Mouse (Mus musculus) forebrain, embryonic 10.5 days (tissue): ENCODE measurements around the gene 4933411K16Rik. TPM values are rescaled to one million over a fixed set of nuclear protein-coding genes. Genes with fewer than 3 reads are reported as not detected.
A peak's percentile ranks its signal among the peaks of the same experiment; 100 is the strongest.

ENCODE experiments used
- DNase-seq: peaks from one replicate; pipeline ENCODE4 v3.0.0-alpha.2; 2017; ENCODE audit warnings: low spot score; ENCODE audit errors: extremely low spot score
- H3K27ac ChIP-seq: fragments of 300-500 bp; sonication (generic); 2 replicates; pipeline ENCODE4 v1.5.1; 2016; ENCODE audit warnings: mild to moderate bottlenecking
- H3K27me3 ChIP-seq: fragments of 300-500 bp; sonication (generic); 2 replicates; pipeline ENCODE4 v1.6.1; 2016; ENCODE audit warnings: mild to moderate bottlenecking; ENCODE audit not compliant: poor library complexity, severe bottlenecking
- H3K36me3 ChIP-seq: fragments of 300-500 bp; sonication (generic); replicated peaks from 2 replicates; pipeline ENCODE4 v1.6.1; 2016; ENCODE audit warnings: mild to moderate bottlenecking, moderate library complexity
- H3K4me1 ChIP-seq: fragments of 300-500 bp; sonication (generic); 2 replicates; pipeline ENCODE4 v1.6.1; 2016
- H3K4me3 ChIP-seq: fragments of 300-500 bp; sonication (generic); 2 replicates; pipeline ENCODE4 v1.5.1; 2016; ENCODE audit warnings: mild to moderate bottlenecking, moderate library complexity
- H3K9me3 ChIP-seq: fragments of 300-500 bp; sonication (generic); 2 replicates; pipeline ENCODE4 v1.6.1; 2016; ENCODE audit warnings: mild to moderate bottlenecking, moderate library complexity
- WGBS: fragments of 180-500 bp; shearing (Covaris S2); methylation state at CpG from one replicate; pipeline ENCODE4 v1.1.7; 2016; 5-methylcytosine and 5-hydroxymethylcytosine counted together
- polyA plus RNA-seq: library from polyadenylated mRNA; unstranded; fragments of >200 nt; fragmentation: Nextera tagmentation; extraction: Ambion mirVana; gene quantifications from 2 replicates; pipeline ENCODE4 v1.2.1, GENCODE M21; 2016

The 4933411K16Rik gene
- polyA plus RNA-seq, 1 experiment from 2014 or later: not detected

DNA sequence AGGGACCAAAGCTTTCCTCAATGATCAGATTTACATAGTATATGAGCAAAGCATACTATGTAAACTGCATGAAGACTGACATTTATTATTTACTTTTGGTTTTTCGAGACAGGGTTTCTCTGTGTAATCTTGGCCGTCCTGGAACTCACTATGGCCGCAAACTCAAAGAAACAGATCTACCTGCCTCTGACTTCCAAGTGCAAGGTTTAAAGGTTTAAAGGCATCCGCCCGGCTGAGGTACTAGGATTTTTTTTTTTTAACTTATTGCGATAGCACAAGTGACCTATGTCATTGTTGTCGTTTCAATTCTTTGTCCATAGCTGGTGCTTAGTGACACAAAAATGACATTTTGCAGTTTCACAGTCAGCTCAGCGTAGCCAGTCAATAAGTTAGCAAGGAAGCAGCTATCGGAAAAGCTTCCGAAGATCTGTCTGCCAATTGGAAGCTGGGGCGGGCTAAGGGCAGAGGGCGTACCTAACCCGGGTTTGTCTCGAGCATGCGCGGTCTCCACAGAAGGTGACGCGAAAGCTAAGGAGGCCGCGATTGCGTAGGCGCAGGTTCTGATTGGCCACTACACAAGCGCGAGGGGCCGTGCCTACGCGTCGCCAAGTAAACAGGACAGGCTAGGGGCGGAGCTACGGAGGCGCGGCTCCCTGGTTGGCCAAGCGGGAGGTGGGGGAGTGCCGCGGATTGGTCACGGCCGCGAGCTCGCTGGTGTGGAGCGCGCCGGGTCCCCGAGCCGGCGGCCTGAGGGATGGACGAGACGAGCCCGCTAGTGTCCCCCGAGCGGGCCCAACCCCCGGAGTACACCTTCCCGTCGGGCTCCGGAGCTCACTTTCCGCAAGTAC lies 37.9 kb downstream of the 4933411K16Rik start, which contains the start of gene Pi4k2a:
Gene Pi4k2a (plus strand): TSS at position 723 of the 848 bp plus-strand sequence.
- Histone ChIP-seq H3K4me1 (peaks cover 39% of the 10 kb centered on the region), H3K9me3 (no peaks in the 10 kb centered on the region), H3K36me3 (peaks cover 22% of the 10 kb centered on the region), H3K27me3 (no peaks in the 10 kb centered on the region), H3K4me3 (peak within 1 kb of the TSS; percentile 76), H3K27ac (peak within 1 kb of the TSS; percentile 91)
- peak; percentile 98 for DNase-seq
- 2% methylated on average over 55 of the region's 55 CpGs for WGBS

DNA sequence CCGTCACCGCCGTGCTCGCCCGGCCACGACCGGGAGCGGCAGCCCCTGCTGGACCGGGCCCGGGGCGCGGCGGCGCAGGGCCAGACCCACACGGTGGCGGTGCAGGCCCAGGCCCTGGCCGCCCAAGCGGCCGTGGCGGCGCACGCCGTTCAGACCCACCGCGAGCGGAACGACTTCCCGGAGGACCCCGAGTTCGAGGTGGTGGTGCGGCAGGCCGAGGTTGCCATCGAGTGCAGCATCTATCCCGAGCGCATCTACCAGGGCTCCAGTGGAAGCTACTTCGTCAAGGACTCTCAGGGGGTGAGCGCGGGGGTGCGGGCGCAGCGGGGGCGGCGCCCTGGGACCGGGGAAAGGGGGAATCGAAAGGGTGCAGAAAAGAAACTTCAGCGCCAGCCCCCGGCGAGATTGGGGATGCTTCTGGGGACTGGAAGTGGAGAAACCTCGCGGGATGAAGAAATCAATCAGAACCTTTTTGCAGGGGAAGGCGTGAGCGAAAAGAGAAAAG lies 38.6 kb downstream of the 4933411K16Rik start:
- no peaks in the 10 kb centered on the region for H3K9me3 ChIP-seq

DNA sequence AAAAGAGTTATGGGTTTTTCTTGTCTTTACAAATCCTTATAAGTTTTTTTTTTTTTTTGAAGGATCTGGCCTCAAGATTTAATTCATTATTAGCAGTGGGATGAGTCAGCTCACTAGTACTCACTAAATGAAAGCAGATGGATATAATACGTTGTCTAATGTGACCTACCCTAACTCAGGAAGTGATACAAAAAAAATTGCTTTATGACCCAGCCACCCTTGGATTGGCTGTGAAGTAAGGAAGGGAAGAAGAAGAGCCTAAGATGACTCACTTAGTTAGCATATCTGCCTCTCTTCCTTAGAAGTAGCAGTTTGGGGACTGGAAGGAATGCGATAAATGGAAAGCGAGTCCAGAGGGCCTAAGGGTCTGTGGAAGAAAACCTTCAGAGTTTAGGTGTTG lies 47.4 kb downstream of the 4933411K16Rik start:
- H3K9me3 ChIP-seq: no peaks in the 10 kb centered on the region
- H3K27ac ChIP-seq: no peak overlapping the region
- H3K27me3 ChIP-seq: no peaks in the 10 kb centered on the region
- peaks cover 61% of the 10 kb centered on the region for H3K36me3 ChIP-seq
- no peaks in the 10 kb centered on the region for H3K4me1 ChIP-seq
- DNase-seq: no peak
- H3K4me3 ChIP-seq: no peak overlapping the region
- 93% methylated on average over 3 of the region's 3 CpGs for WGBS

More for the DNA sequence above, 38.6 kb downstream of the 4933411K16Rik start:
- no peak for DNase-seq
- Histone ChIP-seq H3K27me3 (no peaks in the 10 kb centered on the region), H3K27ac (peak overlapping the region; percentile 91), H3K4me3 (peak overlapping the region; percentile 76), H3K4me1 (peaks cover 33% of the 10 kb centered on the region), H3K36me3 (peaks cover 27% of the 10 kb centered on the region)
- under 1% methylated on average over 51 of the region's 52 CpGs for WGBS

Other genes with a start within 250 kb of the 4933411K16Rik start
- gene Frat1, start 222.3 kb upstream of the 4933411K16Rik start, polyA plus RNA-seq: 10.9 and 11.8 TPM in 2 replicates
- gene Frat2, start 204.1 kb upstream of the 4933411K16Rik start, polyA plus RNA-seq: 5.4 and 5.5 TPM in 2 replicates
- gene Rrp12, start 156.1 kb upstream of the 4933411K16Rik start, polyA plus RNA-seq: 43.8 and 43.9 TPM in 2 replicates
- 1,170 and 1,238 TPM in 2 replicates for gene Pgam1, start 140.3 kb upstream of the 4933411K16Rik start, polyA plus RNA-seq
- 101 and 103 TPM in 2 replicates for gene Exosc1, start 118.8 kb upstream of the 4933411K16Rik start, polyA plus RNA-seq
- gene Zdhhc16, start 118.8 kb upstream of the 4933411K16Rik start, polyA plus RNA-seq: 85.8 and 92.4 TPM in 2 replicates
- gene Mms19, start 71.1 kb upstream of the 4933411K16Rik start, polyA plus RNA-seq: 35.3 and 42.3 TPM in 2 replicates
- gene Ubtd1, start 70.5 kb upstream of the 4933411K16Rik start, polyA plus RNA-seq: 9.2 and 9.6 TPM in 2 replicates
- 0.42 TPM in 1 of 2 replicates, not detected in the other for gene Ankrd2, start 16.2 kb upstream of the 4933411K16Rik start, polyA plus RNA-seq
- gene Hoga1, start 6.6 kb upstream of the 4933411K16Rik start, polyA plus RNA-seq: 0.95 and 1.3 TPM in 2 replicates
- 43.1 and 43.4 TPM in 2 replicates for gene Morn4, start 34.1 kb downstream of the 4933411K16Rik start, polyA plus RNA-seq
- 21.3 and 23.3 TPM in 2 replicates for gene Pi4k2a, start 38.2 kb downstream of the 4933411K16Rik start, polyA plus RNA-seq
- 23.5 and 23.9 TPM in 2 replicates for gene Avpi1, start 76.8 kb downstream of the 4933411K16Rik start, polyA plus RNA-seq
- gene Marveld1, start 95.2 kb downstream of the 4933411K16Rik start, polyA plus RNA-seq: 2.4 and 3.1 TPM in 2 replicates
- 27.0 and 30.3 TPM in 2 replicates for gene Zfyve27, start 111.7 kb downstream of the 4933411K16Rik start, polyA plus RNA-seq
- 0.14 TPM in 1 of 2 replicates, not detected in the other for gene Sfrp5, start 150.0 kb downstream of the 4933411K16Rik start, polyA plus RNA-seq
- 0.59 and 1.0 TPM in 2 replicates for gene Golga7b, start 195.3 kb downstream of the 4933411K16Rik start, polyA plus RNA-seq